Mouse (Mus musculus): ENCODE measurements around the gene Lrrc46. TPM values are rescaled to one million over a fixed set of nuclear protein-coding genes. Genes with fewer than 3 reads are reported as not detected.
A peak's percentile ranks its signal among the peaks of the same experiment; 100 is the strongest.

The Lrrc46 gene
- polyA plus RNA-seq, 1 experiment from 2014 or later: 0.54 TPM

GRCm38 (mm10) chr11:97069333-97069732 is 28.1 kb upstream of the Lrrc46 start:
- Histone ChIP-seq H3K36me3 (no peaks in the 10 kb centered on the region), H3K9ac (no peak overlapping the region), H3K9me3 (no peaks in the 10 kb centered on the region), H3K4me2 (no peak overlapping the region), H3K27ac (no peak overlapping the region), H3K27me3 (replicated peaks) (no peaks in the 10 kb centered on the region), H3K4me1 (no peaks in the 10 kb centered on the region), H3K4me3 (replicated peaks) (no peak overlapping the region)
- WGBS: 76% methylated on average over 1 of the region's 1 CpGs
- ATAC-seq (ENCODE audit: insufficient read depth, low FRiP score, low read depth): no peak

DNA sequence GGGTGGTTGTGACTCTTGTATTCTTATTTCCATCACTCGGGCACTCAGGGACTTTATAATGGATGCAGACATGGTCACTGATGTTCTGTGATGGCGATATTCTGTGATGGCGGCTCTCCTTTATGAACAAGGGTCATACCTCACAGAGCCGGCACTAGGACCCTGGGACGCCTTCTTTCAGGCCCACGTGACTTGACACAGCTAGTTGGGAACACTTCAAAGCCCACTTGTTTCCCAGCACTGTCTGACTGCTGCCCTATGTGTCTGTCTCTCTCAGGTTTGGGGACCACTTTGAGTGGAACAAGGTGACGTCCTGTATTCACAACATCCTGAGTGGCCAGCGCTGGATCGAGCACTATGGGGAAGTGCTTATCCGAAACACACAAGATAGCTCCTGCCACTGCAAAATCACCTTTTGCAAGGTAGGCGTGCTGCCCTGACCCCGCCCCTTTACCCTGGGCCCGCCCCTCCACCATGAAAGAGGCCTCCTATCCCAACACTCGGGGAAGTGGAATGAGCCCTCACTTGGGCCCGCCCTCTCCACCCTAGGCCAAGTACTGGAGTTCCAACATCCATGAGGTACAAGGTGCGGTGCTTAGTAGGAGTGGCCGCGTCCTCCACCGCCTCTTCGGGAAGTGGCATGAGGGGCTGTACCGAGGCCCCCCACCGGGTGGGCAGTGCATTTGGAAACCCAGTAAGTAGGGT is 25.6 kb upstream of the Lrrc46 start:
- ATAC-seq (ENCODE audit: insufficient read depth, low FRiP score, low read depth): no peak
- Histone ChIP-seq H3K36me3 (no peaks in the 10 kb centered on the region), H3K9ac (no peak overlapping the region), H3K9me3 (no peaks in the 10 kb centered on the region), H3K4me2 (no peak overlapping the region), H3K27ac (no peak overlapping the region), H3K4me1 (peaks cover 6% of the 10 kb centered on the region), H3K27me3 (replicated peaks) (no peaks in the 10 kb centered on the region), H3K4me3 (replicated peaks) (no peak overlapping the region)
- WGBS: 58% methylated on average over 22 of the region's 22 CpGs

- ATAC-seq (ENCODE audit: insufficient read depth, low FRiP score, low read depth): no peak
- Histone ChIP-seq H3K4me1 (peaks cover 6% of the 10 kb centered on the region), H3K9ac (no peak overlapping the region), H3K27ac (no peak overlapping the region), H3K27me3 (replicated peaks) (no peaks in the 10 kb centered on the region), H3K9me3 (no peaks in the 10 kb centered on the region), H3K36me3 (peaks cover 6% of the 10 kb centered on the region; the same call in 1 of the 2 replicates), H3K4me3 (replicated peaks) (no peak overlapping the region), H3K4me2 (no peak overlapping the region)
- 81% methylated on average over 12 of the region's 12 CpGs for WGBS
These were observed 24.5 kb upstream of the Lrrc46 start for GRCm38 (mm10) chr11:97065538-97066295.

DNA sequence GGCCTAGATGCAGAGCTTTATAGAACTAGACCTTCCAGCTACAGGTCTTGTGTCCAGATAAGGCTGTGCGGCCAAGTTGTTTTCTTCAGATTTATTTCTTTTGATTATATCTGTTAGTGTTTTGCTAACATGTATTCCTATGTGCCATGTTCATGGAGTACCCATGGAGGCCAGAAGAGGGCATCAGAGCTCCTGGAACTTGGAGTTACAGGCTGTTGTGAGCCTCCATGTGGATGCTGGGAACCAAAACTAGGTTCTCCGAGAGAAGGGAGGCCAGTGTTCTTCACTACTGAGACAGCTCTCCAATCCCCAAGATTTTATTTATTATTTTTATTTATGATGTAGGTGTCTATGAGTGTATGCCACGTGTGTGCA is 22.7 kb upstream of the Lrrc46 start:
- ATAC-seq (ENCODE audit: insufficient read depth, low FRiP score, low read depth): no peak

GRCm38 (mm10) chr11:97063274-97063920 is 22.2 kb upstream of the Lrrc46 start:
- Histone ChIP-seq H3K4me1 (peaks cover 6% of the 10 kb centered on the region), H3K27ac (peak overlapping the region; percentile 48; the same call in 1 of the 2 replicates), H3K27me3 (replicated peaks) (no peaks in the 10 kb centered on the region), H3K4me3 (replicated peaks) (no peak overlapping the region), H3K9me3 (no peaks in the 10 kb centered on the region), H3K36me3 (peaks cover 11% of the 10 kb centered on the region; the same call in 1 of the 2 replicates), H3K9ac (no peak overlapping the region), H3K4me2 (no peak overlapping the region)
- no peak for ATAC-seq (ENCODE audit: insufficient read depth, low FRiP score, low read depth)
- 50% methylated on average over 9 of the region's 9 CpGs for WGBS

More for the DNA sequence above, 22.7 kb upstream of the Lrrc46 start:
- no peaks in the 10 kb centered on the region for H3K9me3 ChIP-seq
- H3K36me3 ChIP-seq: peaks cover 11% of the 10 kb centered on the region; the same call in 1 of the 2 replicates
- H3K4me1 ChIP-seq: peaks cover 6% of the 10 kb centered on the region
- H3K27ac ChIP-seq: 0 out of 2 replicates have a peak overlapping the region, but pooled peaks have one; percentile 48
- no peaks in the 10 kb centered on the region for H3K27me3 ChIP-seq (replicated peaks)
- H3K4me2 ChIP-seq: no peak overlapping the region
- no peak overlapping the region for H3K4me3 ChIP-seq (replicated peaks)
- H3K9ac ChIP-seq: no peak overlapping the region
- WGBS: 87% methylated on average over 3 of the region's 3 CpGs

DNA sequence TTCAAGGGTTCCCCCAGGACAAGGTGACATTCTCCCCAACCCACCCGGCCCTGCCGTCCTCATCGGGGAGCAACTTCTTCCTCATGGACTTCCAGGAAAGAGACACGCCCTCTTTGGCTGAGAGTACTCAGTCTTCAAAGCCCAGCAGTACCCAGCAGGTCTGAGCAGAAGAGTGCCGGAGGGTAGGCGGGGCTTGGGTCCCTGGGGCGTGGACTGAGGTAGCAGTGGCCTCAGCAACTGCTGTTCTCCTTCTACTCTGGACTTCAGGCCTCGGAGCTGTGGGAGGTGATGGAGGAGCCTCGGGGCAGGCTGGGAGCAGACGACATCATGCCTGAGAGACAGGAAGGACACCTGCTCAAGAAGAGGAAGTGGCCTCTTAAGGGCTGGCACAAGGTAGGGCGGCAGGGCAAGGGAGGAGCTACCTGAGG is 11.0 kb upstream of the Lrrc46 start:
- peak; percentile 66 for ATAC-seq (ENCODE audit: insufficient read depth, low FRiP score, low read depth)
- 17% methylated on average over 11 of the region's 11 CpGs for WGBS
- Histone ChIP-seq H3K36me3 (peaks cover 32% of the 10 kb centered on the region), H3K4me2 (peak overlapping the region; percentile 88), H3K9ac (no peak overlapping the region), H3K4me1 (peaks cover 26% of the 10 kb centered on the region), H3K4me3 (replicated peaks) (peak overlapping the region; percentile 62), H3K27me3 (replicated peaks) (no peaks in the 10 kb centered on the region), H3K27ac (peak overlapping the region; percentile 7; the same call in 1 of the 2 replicates), H3K9me3 (no peaks in the 10 kb centered on the region)

DNA sequence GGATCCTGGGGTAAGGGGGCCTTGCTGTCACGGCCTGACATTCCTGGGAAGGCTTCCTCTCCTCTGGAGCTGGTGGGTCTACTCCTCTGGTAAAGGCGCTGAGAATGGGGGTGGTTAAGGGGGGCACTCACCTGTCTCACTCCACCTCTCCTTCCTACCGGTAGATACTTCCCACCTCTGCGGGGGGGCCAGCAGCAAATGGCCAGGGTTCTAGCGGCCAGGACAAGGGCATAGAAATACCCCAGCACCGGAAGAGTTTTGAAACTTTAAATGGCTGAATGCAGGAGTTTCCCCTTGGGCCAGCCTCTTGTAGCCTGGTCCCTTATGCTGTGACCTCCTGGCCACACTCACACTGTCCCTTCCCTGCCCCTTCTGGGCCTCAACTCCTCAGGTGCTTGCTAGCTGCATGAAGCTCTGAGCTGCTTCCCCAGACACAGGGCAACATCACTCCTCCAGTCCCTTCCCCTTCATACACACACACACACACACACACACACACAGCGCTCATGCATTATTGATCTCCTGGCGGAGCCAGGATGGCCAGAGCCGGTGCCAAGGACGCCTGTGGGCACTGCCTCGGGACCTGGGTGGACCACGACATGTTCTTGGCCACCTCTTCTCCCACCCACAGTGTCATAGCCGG is 9.9 kb upstream of the Lrrc46 start:
- peak overlapping the region; percentile 62 for H3K4me3 ChIP-seq (replicated peaks)
- ATAC-seq (ENCODE audit: insufficient read depth, low FRiP score, low read depth): no peak
- peak overlapping the region; percentile 75 for H3K27ac ChIP-seq
- H3K4me1 ChIP-seq: peaks cover 26% of the 10 kb centered on the region
- peak overlapping the region; percentile 83 for H3K9ac ChIP-seq
- no peaks in the 10 kb centered on the region for H3K9me3 ChIP-seq
- peak overlapping the region; percentile 88 for H3K4me2 ChIP-seq
- WGBS: 21% methylated on average over 13 of the region's 13 CpGs
- peaks cover 24% of the 10 kb centered on the region for H3K36me3 ChIP-seq
- H3K27me3 ChIP-seq (replicated peaks): no peaks in the 10 kb centered on the region

GRCm38 (mm10) chr11:97050216-97050943 is 9.2 kb upstream of the Lrrc46 start, which contains the start of gene Osbpl7:
Gene Osbpl7 (plus strand): TSS chr11:97050628.
- ATAC-seq (ENCODE audit: insufficient read depth, low FRiP score, low read depth): peak; percentile 68
- Histone ChIP-seq H3K36me3 (peaks cover 17% of the 10 kb centered on the region; the same call in 1 of the 2 replicates), H3K9ac (peak within 1 kb of the TSS; percentile 83), H3K27me3 (replicated peaks) (no peaks in the 10 kb centered on the region), H3K4me1 (peaks cover 26% of the 10 kb centered on the region), H3K27ac (peak within 1 kb of the TSS; percentile 75), H3K4me2 (peak within 1 kb of the TSS; percentile 88), H3K4me3 (replicated peaks) (peak within 1 kb of the TSS; percentile 62), H3K9me3 (no peaks in the 10 kb centered on the region)
- WGBS: 5% methylated on average over 18 of the region's 18 CpGs

DNA sequence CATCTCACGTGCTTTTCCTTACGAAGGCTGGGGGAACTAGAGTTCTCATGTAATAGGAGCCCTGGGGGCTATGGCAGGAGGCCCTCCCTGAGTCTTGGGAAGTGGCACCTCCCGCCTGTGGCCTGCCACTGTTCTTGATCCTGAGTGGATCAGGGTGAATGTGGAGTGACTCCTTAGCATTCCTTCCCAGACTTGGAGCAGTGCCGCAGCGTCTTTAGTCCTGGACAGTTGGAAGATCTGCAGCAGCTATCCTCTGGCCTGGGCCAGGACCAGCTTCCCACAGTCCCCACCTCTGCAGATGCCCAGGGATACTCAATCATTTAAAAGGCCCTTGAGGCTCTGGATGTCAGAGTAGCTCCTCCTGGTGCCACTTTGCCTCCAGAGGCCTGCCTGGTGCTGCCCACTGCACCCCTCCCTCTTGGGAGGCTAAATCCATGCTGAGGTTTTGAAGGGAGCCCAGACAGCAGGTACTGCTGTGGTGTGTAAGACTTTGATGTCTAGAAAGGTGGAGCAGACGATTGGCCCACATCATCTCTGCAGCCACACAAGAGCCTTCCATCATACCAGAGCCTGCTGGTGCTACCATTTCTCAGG is 8.4 kb upstream of the Lrrc46 start:
- Histone ChIP-seq H3K27ac (0 out of 2 replicates have a peak overlapping the region, but pooled peaks have one; percentile 75), H3K9ac (no peak overlapping the region), H3K4me1 (peaks cover 26% of the 10 kb centered on the region), H3K27me3 (replicated peaks) (no peaks in the 10 kb centered on the region), H3K4me3 (replicated peaks) (no peak overlapping the region), H3K4me2 (no peak overlapping the region), H3K36me3 (peaks cover 16% of the 10 kb centered on the region; the same call in 1 of the 2 replicates), H3K9me3 (no peaks in the 10 kb centered on the region)
- WGBS: 69% methylated on average over 6 of the region's 6 CpGs
- ATAC-seq (ENCODE audit: insufficient read depth, low FRiP score, low read depth): no peak

GRCm38 (mm10) chr11:97048090-97048650 is 7.0 kb upstream of the Lrrc46 start:
- Histone ChIP-seq H3K4me1 (peaks cover 26% of the 10 kb centered on the region), H3K4me3 (replicated peaks) (no peak overlapping the region), H3K27me3 (replicated peaks) (no peaks in the 10 kb centered on the region), H3K36me3 (peaks cover 17% of the 10 kb centered on the region; the same call in 1 of the 2 replicates), H3K9me3 (no peaks in the 10 kb centered on the region), H3K27ac (no peak overlapping the region), H3K4me2 (no peak overlapping the region), H3K9ac (no peak overlapping the region)
- no peak for ATAC-seq (ENCODE audit: insufficient read depth, low FRiP score, low read depth)
- 79% methylated on average over 8 of the region's 8 CpGs for WGBS
